Mouse (Mus musculus): Measurements from ENCODE around the gene Osbpl10. TPM values are rescaled to one million over a fixed set of nuclear protein-coding genes. Genes with fewer than 3 reads are reported as not detected.
"Not testable (repeated sequence)": the region's sequence is repeated elsewhere in the genome, so short reads cannot be mapped to it uniquely, and the experiment has no call there.

The Osbpl10 gene
- total RNA-seq (2021): 10 to 100 TPM; 20.9 to 22.5 TPM
- long read RNA-seq, transcript Osbpl10-207 (12 exons, 2,477 nt): major isoform, 10 of 21 reads
- long read RNA-seq, partial matches to known transcripts: 2 of 21 reads
- long read RNA-seq, other reads (novel, unspliced or antisense): 8 of 21 reads

GRCm38 (mm10) chr9:114978281-114979111 lies at the start of gene Osbpl10:
TSS of gene Osbpl10 (plus strand) at chr9:114978569.
- peak; percentile 78 to 88 for DNase-seq (ENCODE audit: low spot score in 2 of 2)

GRCm38 (mm10) chr9:114930464-114931090 lies 47.8 kb upstream of the Osbpl10 start:
- DNase-seq (ENCODE audit: low spot score in 2 of 2): peak in 1 of 2 experiments; percentile 50

GRCm38 (mm10) chr9:114932607-114933006 lies 45.8 kb upstream of the Osbpl10 start:
- DNase-seq (ENCODE audit: low spot score in 2 of 2): no peak

- DNase-seq (ENCODE audit: low spot score in 2 of 2): no peak
Observed at GRCm38 (mm10) chr9:114933037-114933722, 45.2 kb upstream of the Osbpl10 start.

- peak; percentile 96 to 97 for DNase-seq (ENCODE audit: low spot score in 2 of 2)
Observed at GRCm38 (mm10) chr9:114933723-114934171, 44.6 kb upstream of the Osbpl10 start, which contains the start of gene Gpd1l. TSS of gene Gpd1l (minus strand) at chr9:114933987.

GRCm38 (mm10) chr9:114934231-114934630 lies 44.1 kb upstream of the Osbpl10 start:
- DNase-seq (ENCODE audit: low spot score in 2 of 2): no peak

- no peak for DNase-seq (ENCODE audit: low spot score in 2 of 2)
Observed at GRCm38 (mm10) chr9:114935321-114935720, 43.0 kb upstream of the Osbpl10 start.

- no peak for DNase-seq (ENCODE audit: low spot score in 2 of 2)
Observed at GRCm38 (mm10) chr9:114936687-114937086, 41.7 kb upstream of the Osbpl10 start.

- DNase-seq (ENCODE audit: low spot score in 2 of 2): no peak
Observed at GRCm38 (mm10) chr9:114944642-114945041, 33.7 kb upstream of the Osbpl10 start.

- DNase-seq (ENCODE audit: low spot score in 2 of 2): no peak
Observed at GRCm38 (mm10) chr9:114945576-114945975, 32.8 kb upstream of the Osbpl10 start.

- DNase-seq (ENCODE audit: low spot score in 2 of 2): no peak
Observed at GRCm38 (mm10) chr9:114948395-114948794, 30.0 kb upstream of the Osbpl10 start.

GRCm38 (mm10) chr9:114952866-114953265 lies 25.5 kb upstream of the Osbpl10 start:
- DNase-seq (ENCODE audit: low spot score in 2 of 2): no peak

GRCm38 (mm10) chr9:114955340-114955739 lies 23.0 kb upstream of the Osbpl10 start:
- DNase-seq (ENCODE audit: low spot score in 2 of 2): no peak

- DNase-seq (ENCODE audit: low spot score in 2 of 2): peak in 1 of 2 experiments; percentile 65
Observed at GRCm38 (mm10) chr9:114956945-114957344, 21.4 kb upstream of the Osbpl10 start.

- DNase-seq (ENCODE audit: low spot score in 2 of 2): no peak
Observed at GRCm38 (mm10) chr9:114960043-114960789, 18.2 kb upstream of the Osbpl10 start.

GRCm38 (mm10) chr9:114960844-114961243 lies 17.5 kb upstream of the Osbpl10 start:
- no peak for DNase-seq (ENCODE audit: low spot score in 2 of 2)

- no peak for DNase-seq (ENCODE audit: low spot score in 2 of 2)
Observed at GRCm38 (mm10) chr9:114964093-114964492, 14.3 kb upstream of the Osbpl10 start.

GRCm38 (mm10) chr9:114966286-114966685 lies 12.1 kb upstream of the Osbpl10 start:
- DNase-seq (ENCODE audit: low spot score in 2 of 2): not testable (repeated sequence)

- DNase-seq (ENCODE audit: low spot score in 2 of 2): peak in 1 of 2 experiments; percentile 48
Observed at GRCm38 (mm10) chr9:114977461-114978280, 698 bp upstream of the Osbpl10 start.

- DNase-seq (ENCODE audit: low spot score in 2 of 2): no peak
Observed at GRCm38 (mm10) chr9:114979969-114980368, 1.6 kb downstream of the Osbpl10 start.
